Mouse (Mus musculus) stomach, postnatal 0 days (tissue): ENCODE measurements around the gene Dok7.

ENCODE experiments used
- CTCF ChIP-seq: IDR thresholded peaks from 2 replicates; pipeline ENCODE4 v1.5.1; 2016; ENCODE audit warnings: antibody characterized with exemption, low read depth, mild to moderate bottlenecking, moderate library complexity
- EP300 ChIP-seq: optimal IDR thresholded peaks from 2 replicates; pipeline ENCODE3; 2016; ENCODE audit warnings: antibody characterized with exemption

DNA sequence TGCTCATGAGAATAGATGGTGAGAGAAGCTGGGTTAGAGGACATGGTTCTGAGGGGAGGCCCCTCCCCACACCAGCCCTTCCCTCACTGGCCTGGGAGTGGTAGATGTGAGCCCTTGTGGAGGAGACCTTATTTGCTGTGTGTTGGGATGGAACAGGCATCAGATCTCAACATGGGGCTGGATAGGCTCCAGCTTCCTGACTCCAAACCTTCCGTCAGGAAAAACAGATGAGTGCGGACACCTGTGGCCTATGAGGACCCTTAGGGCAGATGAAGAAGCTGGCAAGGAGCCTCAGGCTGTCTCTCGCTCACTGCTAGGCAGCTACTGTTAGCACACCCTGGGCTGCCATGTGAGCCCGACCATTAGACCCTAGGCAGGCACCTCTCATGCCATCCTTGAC lies 76.9 kb downstream of the Dok7 start:
- no peak for TF ChIP-seq CTCF
- no peak for TF ChIP-seq EP300
